Mouse (Mus musculus): Measurements from ENCODE around the gene Zfp410.

DNA sequence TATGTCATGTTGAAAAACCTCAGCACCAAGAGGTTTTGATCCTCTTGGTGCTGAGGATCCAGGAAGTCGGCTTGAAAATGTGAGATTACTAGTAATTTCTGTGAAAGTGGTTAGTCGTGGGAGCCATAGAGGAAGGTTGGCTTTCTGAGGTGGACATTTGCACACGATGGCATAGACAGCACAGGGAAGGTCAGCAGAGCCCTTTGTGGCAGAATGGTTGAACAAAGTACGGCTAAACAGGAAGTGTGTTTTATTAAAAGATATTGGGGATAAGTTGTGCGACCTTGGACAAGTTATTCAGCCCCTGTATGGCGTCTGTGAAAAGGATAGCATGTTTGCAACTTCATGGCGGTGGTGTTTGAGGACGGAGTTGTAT is 31.1 kb upstream of the Zfp410 start:
- TF ChIP-seq CTCF (IDR thresholded peaks at IDR 0.05; ENCODE audit: low read depth) = no peak
- no peak for TF ChIP-seq EP300 (IDR thresholded peaks at IDR 0.05; ENCODE audit: low read depth)
